Mouse (Mus musculus) testis, adult 2 months (tissue): ENCODE data around the gene Bin2. TPM values are rescaled to one million over a fixed set of nuclear protein-coding genes. Genes with fewer than 3 reads are reported as not detected.

ENCODE experiments used
- H3K27ac ChIP-seq: fragments of 200-500 bp; 2 replicates; pipeline ENCODE4 v1.5.1; 2012; ENCODE audit warnings: low read depth, low read length; ENCODE audit not compliant: control insufficient read depth, insufficient read depth
- H3K27me3 ChIP-seq: fragments of 200-500 bp; 2 replicates; pipeline ENCODE4 v1.6.1; 2012; ENCODE audit warnings: mild to moderate bottlenecking, low read length, moderate library complexity; ENCODE audit not compliant: control insufficient read depth, insufficient read depth
- H3K36me3 ChIP-seq: fragments of 200-500 bp; 2 replicates; pipeline ENCODE4 v1.6.1; 2012; ENCODE audit warnings: mild to moderate bottlenecking, low read length; ENCODE audit not compliant: control insufficient read depth, insufficient read depth
- H3K4me1 ChIP-seq: fragments of 200-500 bp; 2 replicates; pipeline ENCODE4 v1.6.1; 2012; ENCODE audit warnings: low read length; ENCODE audit not compliant: control insufficient read depth, insufficient read depth
- H3K4me3 ChIP-seq: fragments of 200-500 bp; 2 replicates; pipeline ENCODE4 v1.5.1; 2012; ENCODE audit warnings: low read depth, mild to moderate bottlenecking, low read length, moderate library complexity, mixed read lengths; ENCODE audit not compliant: control insufficient read depth
- CTCF ChIP-seq: fragments of 200-500 bp; IDR thresholded peaks from 2 replicates; pipeline ENCODE4 v1.5.1; 2012; ENCODE audit warnings: low read depth, mild to moderate bottlenecking, inconsistent platforms, low read length, moderate library complexity; ENCODE audit not compliant: control insufficient read depth, insufficient read depth, insufficient replicate concordance
- POLR2A ChIP-seq: fragments of 200-500 bp; IDR thresholded peaks from 2 replicates; pipeline ENCODE4 v1.6.1; 2012; ENCODE audit warnings: low read depth, mild to moderate bottlenecking, inconsistent platforms, low read length, moderate library complexity; ENCODE audit not compliant: control insufficient read depth
- polyA plus RNA-seq: library from polyadenylated mRNA; depleted of rRNA; stranded (reverse); fragments of >200 nt; gene quantifications from 2 replicates; pipeline ENCODE4 v1.2.3, GENCODE M21; 2012

Bin2 gene
- polyA plus RNA-seq, 1 experiment: 19.7 TPM

DNA sequence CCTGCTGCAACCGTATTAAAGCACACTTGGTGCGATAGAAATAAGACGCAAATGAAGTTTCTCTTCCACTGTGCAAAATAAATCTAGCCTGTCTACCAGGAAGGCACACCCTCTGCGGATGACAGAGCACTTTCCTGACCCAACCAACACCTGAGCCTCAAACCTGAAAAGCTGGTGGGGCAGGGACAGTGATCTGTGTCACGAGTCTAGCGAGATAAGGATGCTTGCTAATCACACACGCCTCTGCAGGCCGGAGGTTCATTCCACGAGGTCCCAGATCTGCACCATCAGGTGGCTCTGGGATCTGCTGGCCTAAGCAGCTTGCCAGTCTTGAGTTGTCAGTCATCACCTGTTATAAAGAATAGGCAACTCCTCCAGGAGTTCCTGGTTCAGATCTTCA, 17.7 kb downstream of the Bin2 start:
- Histone ChIP-seq H3K36me3 (peaks cover 2% of the 10 kb centered on the region), H3K4me3 (no peak overlapping the region), H3K4me1 (no peaks in the 10 kb centered on the region), H3K27ac (no peak overlapping the region), H3K27me3 (no peaks in the 10 kb centered on the region)
- TF ChIP-seq POLR2A: no peak
- TF ChIP-seq CTCF: no peak

DNA sequence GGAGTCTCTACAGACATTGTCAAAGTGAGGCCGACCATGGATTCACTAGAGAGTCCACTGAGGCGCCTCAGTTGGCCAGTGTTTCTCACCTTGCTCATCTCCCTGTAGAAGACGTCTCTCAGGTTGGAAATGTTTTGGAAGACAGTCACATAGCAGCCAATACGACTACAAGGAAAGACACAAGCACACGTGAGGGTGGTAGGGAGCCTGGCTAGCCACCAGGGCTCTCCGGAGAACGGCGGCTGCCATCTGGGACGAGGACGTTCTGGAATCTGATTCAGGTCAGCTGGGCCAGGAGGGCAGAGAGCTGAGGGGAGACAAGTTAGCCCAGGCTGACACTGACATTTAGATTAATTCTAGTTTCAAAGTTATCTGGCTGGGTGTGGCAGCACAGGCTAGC, 19.2 kb downstream of the Bin2 start:
- no peaks in the 10 kb centered on the region for H3K27me3 ChIP-seq
- H3K36me3 ChIP-seq: peaks cover 3% of the 10 kb centered on the region
- no peak overlapping the region for H3K27ac ChIP-seq
- no peaks in the 10 kb centered on the region for H3K4me1 ChIP-seq
- TF ChIP-seq POLR2A: no peak
- no peak for TF ChIP-seq CTCF
- no peak overlapping the region for H3K4me3 ChIP-seq

DNA sequence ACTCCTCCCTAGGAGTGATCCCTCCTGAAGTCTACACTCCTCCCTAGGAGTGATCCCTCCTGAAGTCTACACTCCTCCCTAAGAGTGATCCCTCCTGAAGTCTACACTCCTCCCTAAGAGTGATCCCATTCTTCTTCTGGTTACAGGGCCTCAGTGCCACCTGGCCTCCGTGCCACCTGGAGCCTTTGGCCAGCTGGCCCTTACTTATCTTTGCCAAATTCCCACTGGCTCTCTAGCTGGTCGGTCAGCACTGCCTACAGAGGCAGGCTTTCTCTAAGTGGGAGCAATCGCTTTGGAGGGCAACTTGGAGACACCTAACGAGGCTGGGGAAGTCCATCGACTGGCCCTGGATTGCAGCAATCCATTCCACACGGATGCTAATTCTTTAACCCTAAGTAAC, 23.2 kb downstream of the Bin2 start:
- peaks cover 5% of the 10 kb centered on the region for H3K36me3 ChIP-seq
- TF ChIP-seq CTCF (no peak), POLR2A (no peak)
- H3K27me3 ChIP-seq: no peaks in the 10 kb centered on the region
- H3K27ac ChIP-seq: no peak overlapping the region
- no peak overlapping the region for H3K4me3 ChIP-seq
- H3K4me1 ChIP-seq: no peaks in the 10 kb centered on the region

DNA sequence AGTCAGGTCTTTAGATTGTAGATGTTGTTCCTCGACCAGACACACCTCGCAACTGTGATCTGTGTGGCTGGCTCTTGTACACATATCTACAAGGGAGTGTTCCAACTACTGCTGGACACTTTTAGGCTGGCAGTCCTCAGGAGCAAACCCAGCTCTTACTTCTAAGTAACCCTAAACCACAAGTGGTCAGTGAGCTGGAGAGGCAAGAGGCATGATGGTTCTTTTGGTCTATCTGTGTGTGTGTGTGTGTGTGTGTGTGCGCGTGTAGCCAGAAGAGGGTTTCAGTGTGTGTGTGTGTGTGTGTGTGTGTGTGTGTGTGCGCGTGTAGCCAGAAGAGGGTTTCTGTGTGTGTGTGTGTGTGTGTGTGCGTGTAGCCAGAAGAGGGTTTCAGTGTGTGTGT, 26.9 kb downstream of the Bin2 start:
- peaks cover 3% of the 10 kb centered on the region; the same call in 1 of the 2 replicates for H3K36me3 ChIP-seq
- H3K4me3 ChIP-seq: no peak overlapping the region
- no peak overlapping the region for H3K27ac ChIP-seq
- no peaks in the 10 kb centered on the region for H3K27me3 ChIP-seq
- TF ChIP-seq POLR2A (no peak), CTCF (no peak)
- no peaks in the 10 kb centered on the region for H3K4me1 ChIP-seq

DNA sequence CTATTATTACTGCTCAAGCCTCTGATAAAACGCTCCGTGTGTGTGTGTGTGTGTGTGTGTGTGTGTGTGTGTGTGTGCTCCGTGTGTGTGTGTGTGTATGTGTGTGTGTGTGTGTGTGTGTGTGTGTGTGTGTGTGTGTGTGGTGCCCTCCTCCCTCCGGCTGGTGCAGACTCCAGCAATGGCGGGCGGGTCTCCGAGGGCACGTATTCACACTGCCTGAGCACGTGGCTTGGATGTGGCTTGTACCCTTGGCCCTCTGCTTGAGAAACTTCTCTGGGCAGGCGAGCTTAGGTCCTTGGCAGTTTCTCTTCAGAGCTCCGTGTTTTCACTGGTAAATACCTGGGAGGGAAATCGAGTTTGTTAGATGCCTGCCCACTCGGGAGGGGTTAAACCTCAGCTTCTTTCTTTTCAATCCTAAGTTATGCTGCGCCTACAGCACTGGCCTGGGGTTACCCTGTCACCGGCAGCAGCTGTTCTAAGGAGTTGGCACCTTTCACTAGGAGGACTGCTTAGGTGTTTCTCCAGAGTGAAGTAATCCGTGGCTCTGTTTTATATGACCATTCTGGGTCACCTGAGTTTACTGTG, 28.0 kb downstream of the Bin2 start:
- H3K27me3 ChIP-seq: no peaks in the 10 kb centered on the region
- TF ChIP-seq CTCF (no peak), POLR2A (no peak)
- no peak overlapping the region for H3K4me3 ChIP-seq
- H3K4me1 ChIP-seq: peaks cover 8% of the 10 kb centered on the region
- H3K36me3 ChIP-seq: peaks cover 3% of the 10 kb centered on the region; the same call in 1 of the 2 replicates
- no peak overlapping the region for H3K27ac ChIP-seq

DNA sequence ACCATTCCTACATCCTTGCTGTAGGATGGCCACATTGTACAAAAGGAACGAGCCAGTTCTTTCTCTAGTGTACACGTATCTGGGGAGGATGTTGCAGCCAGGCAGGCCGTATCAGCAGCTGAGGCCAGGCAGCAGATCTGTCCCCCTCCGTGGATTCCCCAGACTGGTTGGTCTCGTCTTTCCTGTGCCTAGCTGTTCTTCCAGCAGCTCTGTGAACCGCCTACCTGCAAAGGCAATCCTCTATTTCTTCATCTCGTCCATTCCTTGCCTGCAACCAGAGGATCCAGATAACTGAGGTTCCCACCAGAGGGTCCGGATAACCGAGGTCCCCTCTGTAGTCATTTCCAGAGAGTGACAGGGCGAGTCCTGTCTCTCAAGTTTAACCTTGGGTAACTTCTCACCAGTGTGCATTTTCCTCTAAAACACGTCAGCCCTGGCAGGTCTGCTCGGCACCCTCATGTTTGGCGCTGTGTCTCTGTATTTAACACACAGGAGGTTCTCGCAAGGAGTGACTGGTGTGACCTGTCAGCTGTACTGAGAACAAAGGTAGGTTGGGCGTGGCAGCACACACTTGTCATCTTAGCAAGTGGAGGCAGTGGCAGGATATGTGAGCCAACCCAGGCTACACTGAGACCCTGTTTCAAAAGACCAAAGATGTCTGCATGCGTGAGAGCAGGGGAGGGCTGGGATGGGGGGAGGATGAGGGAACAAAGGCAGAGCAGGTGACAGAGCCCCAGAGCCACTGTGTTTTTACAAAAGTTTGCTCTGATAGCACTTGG, 29.2 kb downstream of the Bin2 start:
- TF ChIP-seq CTCF: no peak
- no peak for TF ChIP-seq POLR2A

DNA sequence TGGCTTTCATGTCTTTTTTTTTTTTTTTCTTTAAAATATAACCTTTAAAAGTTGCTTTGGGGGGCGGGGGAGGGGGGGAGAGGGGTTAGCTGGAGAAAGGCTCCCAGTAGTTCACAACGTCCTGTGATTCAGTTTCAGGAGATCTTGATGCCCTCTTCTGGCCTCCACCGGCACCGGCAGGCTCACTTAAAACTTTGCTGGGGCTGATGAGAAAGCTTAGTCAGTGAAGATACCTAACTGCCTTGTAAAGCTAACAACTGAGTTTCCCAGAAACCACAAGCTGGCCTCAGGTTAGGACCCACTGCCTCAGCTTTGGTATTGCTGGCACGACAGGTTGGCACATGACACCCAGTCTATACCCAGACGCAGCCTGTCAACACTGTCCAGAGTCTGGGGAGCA, 31.7 kb downstream of the Bin2 start:
- Histone ChIP-seq H3K27ac (no peak overlapping the region), H3K36me3 (no peaks in the 10 kb centered on the region), H3K4me3 (no peak overlapping the region), H3K27me3 (no peaks in the 10 kb centered on the region; the same call in 1 of the 2 replicates), H3K4me1 (peaks cover 14% of the 10 kb centered on the region)
- TF ChIP-seq CTCF: peak; percentile 19; the same call in 1 of the 2 replicates
- no peak for TF ChIP-seq POLR2A

More for the DNA sequence above, 29.2 kb downstream of the Bin2 start:
- Histone ChIP-seq H3K27me3 (no peaks in the 10 kb centered on the region; the same call in 1 of the 2 replicates), H3K4me1 (peaks cover 12% of the 10 kb centered on the region), H3K36me3 (peaks cover 2% of the 10 kb centered on the region; the same call in 1 of the 2 replicates), H3K27ac (no peak overlapping the region), H3K4me3 (no peak overlapping the region)
